Comparison of ENCODE assay signal across 21 mouse cellular contexts in the genomic region with DNA sequence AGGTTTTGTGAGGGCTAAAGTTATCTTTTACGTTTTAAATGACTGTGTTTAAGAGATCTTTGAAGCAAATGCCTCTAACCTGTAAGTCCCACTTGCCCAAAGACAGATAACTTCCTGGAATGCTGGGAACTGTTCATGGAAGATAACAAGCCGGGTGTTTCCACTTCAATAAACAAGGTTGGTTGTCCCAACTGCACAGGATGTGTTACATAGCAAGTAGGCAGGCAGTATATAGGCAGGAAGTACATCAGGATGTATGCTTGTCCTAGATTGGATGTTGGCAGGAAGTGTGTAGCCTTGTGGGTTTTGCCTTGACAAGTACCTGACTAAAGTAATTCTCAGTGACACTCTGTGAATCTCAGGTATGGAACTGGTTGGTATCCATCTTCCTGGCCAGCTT.
A peak's percentile ranks its signal among the peaks of the same experiment; 100 is the strongest.
DNase-seq lines count a peak whose midpoint lies in the region; ATAC-seq and TF ChIP-seq lines count a peak whose summit lies in the region.
"Had no signal": no experiment of that assay in that cellular context is flagged by ENCODE, and none has a peak within 500 bp of the region (broad histone marks: within the 10 kb centered on the region; RNA-seq: fewer than 3 reads in every experiment).

No protein-coding gene starts in this region.

- no peak overlapping the region for H3K27ac ChIP-seq in heart, postnatal 0 days (ENCODE audit: low read depth)
- peak overlapping the region; percentile 41; the same call in 1 of the 2 replicates for H3K27ac ChIP-seq in lung, embryonic 16.5 days (ENCODE audit: low read length)
- H3K27ac ChIP-seq: embryonic facial prominence, embryonic 10.5 days; forebrain, embryonic 15.5 days; hindbrain, postnatal 0 days; limb, embryonic 12.5 days; macrophage had no signal

- DNase-seq in heart, postnatal 0 days (ENCODE audit: low spot score) = peak; percentile 41
- no peak for DNase-seq in heart, adult 8-10 months (ENCODE audit: low spot score)
- DNase-seq in 416B (ENCODE audit: low read depth) = peak; percentile 86
- DNase-seq in right cerebral cortex, adult 2 months (ENCODE audit: low spot score in 2 of 2) = no peak
- no peak for DNase-seq in MN1 (ENCODE audit: low spot score)
- no peak for DNase-seq in layer of hippocampus, postnatal 25 days (ENCODE audit: extremely low spot score in 1 of 2, low spot score in 1 of 2)
- DNase-seq: B cell, adult 2 months; cerebellum, adult 9-11 months; gastrocnemius, adult 2 months; heart, postnatal 4 days; kidney, adult 2 months; kidney, postnatal 25 days; midbrain, embryonic 14.5 days; retina, postnatal 1 day had no signal

- H3K4me2 ChIP-seq in heart, postnatal 0 days (ENCODE audit: low read depth, low read length) = no peak overlapping the region
- H3K4me2 ChIP-seq in lung, embryonic 16.5 days (ENCODE audit: low read depth, low read length) = no peak overlapping the region
- H3K4me2 ChIP-seq: forebrain, embryonic 15.5 days; limb, embryonic 12.5 days had no signal

- H3K36me3 ChIP-seq in heart, postnatal 0 days (replicated peaks; ENCODE audit: control insufficient read depth, insufficient read depth, low read length) = no peaks in the 10 kb centered on the region
- no peaks in the 10 kb centered on the region for H3K36me3 ChIP-seq in lung, embryonic 16.5 days (ENCODE audit: control insufficient read depth, insufficient read depth, low read length)
- H3K36me3 ChIP-seq: embryonic facial prominence, embryonic 10.5 days; forebrain, embryonic 15.5 days; limb, embryonic 12.5 days had no signal

- no peak for TF ChIP-seq EP300 in heart, postnatal 0 days (IDR thresholded peaks at IDR 0.05; ENCODE audit: low read depth)

- H3K9me3 ChIP-seq in heart, postnatal 0 days (replicated peaks; ENCODE audit: control insufficient read depth, low read length) = no peaks in the 10 kb centered on the region
- no peaks in the 10 kb centered on the region; the same call in 1 of the 2 replicates for H3K9me3 ChIP-seq in lung, embryonic 16.5 days (ENCODE audit: control insufficient read depth, low read length)
- H3K9me3 ChIP-seq: embryonic facial prominence, embryonic 10.5 days; forebrain, embryonic 15.5 days; limb, embryonic 12.5 days had no signal

- no peak for TF ChIP-seq CTCF in heart, postnatal 0 days (IDR thresholded peaks at IDR 0.05; ENCODE audit: low read depth)

- no peak overlapping the region for H3K4me3 ChIP-seq in heart, postnatal 0 days (ENCODE audit: low read depth, low read length)
- H3K4me3 ChIP-seq in lung, embryonic 16.5 days (ENCODE audit: low read length) = no peak overlapping the region
- H3K4me3 ChIP-seq: embryonic facial prominence, embryonic 10.5 days; forebrain, embryonic 15.5 days; gastrocnemius, adult 2 months; limb, embryonic 12.5 days had no signal

- 0 out of 2 replicates have a peak, but pooled peaks have one; percentile 58 for ATAC-seq in heart, postnatal 0 days (ENCODE audit: insufficient read depth, low read depth)
- peak; percentile 92 for ATAC-seq in common myeloid progenitor, adult 5-6 weeks (replicated peaks; ENCODE audit: low read depth, poor library complexity, severe bottlenecking)
- ATAC-seq in lung, embryonic 16.5 days (ENCODE audit: low read depth) = peak; percentile 88
- ATAC-seq: forebrain, embryonic 15.5 days; hindbrain, postnatal 0 days had no signal

- 0 out of 2 replicates have a peak, but pooled peaks cover 3% of the 10 kb centered on the region for H3K4me1 ChIP-seq in heart, postnatal 0 days (ENCODE audit: control insufficient read depth, insufficient read depth)
- 0 out of 2 replicates have a peak, but pooled peaks cover 2% of the 10 kb centered on the region for H3K4me1 ChIP-seq in lung, embryonic 16.5 days (replicated peaks; ENCODE audit: control insufficient read depth, insufficient read depth, low read length)
- H3K4me1 ChIP-seq: forebrain, embryonic 15.5 days had no signal

- 31% methylated on average over 2 of the region's 2 CpGs for WGBS in heart, postnatal 0 days
- 21% methylated on average over 2 of the region's 2 CpGs for WGBS in lung, embryonic 16.5 days

- H3K9ac ChIP-seq in heart, postnatal 0 days (replicated peaks; ENCODE audit: low read depth, low read length) = no peak overlapping the region
- H3K9ac ChIP-seq in lung, embryonic 16.5 days (ENCODE audit: low read length) = no peak overlapping the region
- H3K9ac ChIP-seq: forebrain, embryonic 15.5 days; limb, embryonic 12.5 days had no signal

- H3K27me3 ChIP-seq in heart, postnatal 0 days (ENCODE audit: control insufficient read depth, insufficient read depth, low read length) = no peaks in the 10 kb centered on the region
- H3K27me3 ChIP-seq in lung, embryonic 16.5 days (ENCODE audit: control insufficient read depth, insufficient read depth, low read depth, low read length) = no peaks in the 10 kb centered on the region
- H3K27me3 ChIP-seq: forebrain, embryonic 15.5 days; limb, embryonic 12.5 days had no signal

Comparison
In these comparisons a context has a peak if more than half of its experiments do, and no peak if none do; other contexts are left out.
1. DNase-seq: peak in heart, postnatal 0 days (single experiment) and 416B (single experiment); none in heart, adult 8-10 months (single experiment), right cerebral cortex, adult 2 months (0 of 2), MN1 (single experiment) and layer of hippocampus, postnatal 25 days (0 of 2).
2. Peak in every context shown above with its lines, with median percentiles within 50 percentile points of each other: ATAC-seq.